Mouse (Mus musculus) fat pad, adult 2 months (tissue): ENCODE data around the gene Pcsk2.

Experiments
- DNase-seq: peaks from one replicate; pipeline ENCODE4 v3.0.0-alpha.2; 2011; ENCODE audit warnings: low read depth, low spot score; ENCODE audit errors: extremely low read depth

The Pcsk2 gene

DNA sequence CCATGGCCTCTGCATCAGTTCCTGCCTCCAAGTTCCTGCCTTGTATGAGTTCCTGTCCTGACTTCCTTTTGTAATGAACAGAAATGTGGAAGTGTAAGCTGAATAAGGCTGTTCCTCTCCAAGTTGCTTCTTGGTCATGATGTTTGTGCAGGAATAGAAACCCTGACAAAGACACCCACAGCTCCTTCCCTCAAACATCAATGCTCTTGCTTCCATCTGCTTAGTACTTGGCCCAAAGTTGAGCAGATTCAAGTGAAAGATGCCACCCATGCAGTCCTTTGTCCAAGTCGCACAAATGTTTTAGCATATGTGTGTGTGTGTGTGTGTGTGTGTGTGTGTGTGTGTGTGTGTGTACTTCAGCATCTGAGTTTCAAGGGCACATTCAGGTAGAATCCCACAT lies 97.3 kb downstream of the Pcsk2 start:
- no peak for DNase-seq

- DNase-seq: no peak
Observed at GRCm38 (mm10) chr2:143644374-143644773, 98.4 kb downstream of the Pcsk2 start.

- no peak for DNase-seq
Observed at GRCm38 (mm10) chr2:143646001-143646400, 100.0 kb downstream of the Pcsk2 start.

- DNase-seq: no peak
Observed at GRCm38 (mm10) chr2:143654621-143655020, 108.7 kb downstream of the Pcsk2 start.

DNA sequence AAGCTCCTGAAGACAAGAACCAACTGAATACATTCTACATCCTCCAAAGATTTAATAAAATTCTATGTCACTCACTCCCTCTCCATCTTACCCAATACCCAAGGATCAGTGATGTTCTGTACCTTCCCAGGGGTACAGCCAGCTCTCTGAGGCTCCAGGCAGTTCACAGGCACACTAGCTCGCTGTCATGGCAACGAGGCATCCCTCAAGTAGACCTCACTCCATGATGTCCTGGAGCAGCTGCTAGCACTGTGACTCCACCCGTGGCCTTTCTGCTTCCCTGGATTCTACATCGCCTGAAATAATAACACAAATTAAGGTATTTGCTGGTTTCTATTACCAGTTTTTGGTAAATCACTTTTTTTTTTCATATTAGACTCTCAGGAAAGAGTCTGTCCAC lies 111.0 kb downstream of the Pcsk2 start:
- DNase-seq: no peak

DNA sequence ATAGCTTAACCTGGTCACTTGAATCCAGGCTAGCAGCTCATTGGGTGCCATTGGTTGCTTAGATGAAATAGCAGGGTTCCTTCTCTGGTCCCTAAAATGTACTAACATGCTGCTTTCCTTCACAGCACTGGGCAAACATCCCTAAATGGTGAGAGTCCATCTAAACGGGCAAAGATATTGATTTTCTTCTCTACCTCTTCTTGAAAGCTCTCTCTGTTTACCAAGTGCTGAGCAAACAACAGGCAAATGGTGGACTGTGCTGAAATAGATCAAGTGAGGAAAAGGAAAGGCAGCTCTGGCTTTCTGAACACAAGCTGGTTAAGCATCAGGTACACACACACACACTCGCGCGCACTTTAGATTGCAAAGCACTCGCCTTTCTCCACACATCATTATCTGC lies 120.8 kb downstream of the Pcsk2 start:
- no peak for DNase-seq

DNA sequence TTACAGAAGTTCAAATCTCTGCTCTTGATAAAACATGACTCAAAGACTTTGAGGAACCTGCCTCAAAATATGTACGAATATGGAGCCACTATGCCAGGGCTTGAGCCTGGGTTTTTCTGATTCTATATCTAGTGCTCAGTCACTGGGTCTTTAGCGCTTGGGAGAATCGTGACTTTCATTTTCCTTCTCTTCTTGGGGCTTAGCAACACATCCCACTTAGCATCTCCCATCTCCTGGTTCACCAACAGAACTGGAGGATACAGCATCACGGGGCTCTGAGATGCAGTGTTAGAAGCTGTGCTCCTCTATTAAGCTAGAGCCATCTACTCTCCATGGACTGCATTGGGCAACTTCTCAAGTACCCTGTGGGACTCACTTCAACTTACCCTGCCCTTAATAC lies 131.9 kb downstream of the Pcsk2 start:
- DNase-seq: no peak

DNA sequence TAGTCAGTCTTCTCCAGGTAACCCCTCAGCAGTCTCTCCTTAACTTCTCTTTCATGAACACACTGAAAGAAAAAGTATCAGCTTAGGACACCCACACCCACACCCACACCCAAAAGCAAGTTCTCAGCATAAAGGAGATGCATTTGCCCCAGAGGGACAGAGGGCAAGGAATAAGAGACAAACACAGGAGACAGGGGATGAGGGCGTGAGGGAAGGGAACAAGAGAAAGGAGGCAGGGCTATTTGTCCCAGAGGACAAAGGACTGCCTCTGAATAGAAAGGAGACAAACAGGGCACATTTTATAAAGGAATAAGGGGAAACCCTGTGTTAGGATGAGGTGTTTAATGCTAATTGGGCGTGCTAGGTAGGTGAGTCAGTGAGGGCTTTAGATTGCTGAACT lies 133.6 kb downstream of the Pcsk2 start:
- no peak for DNase-seq

DNA sequence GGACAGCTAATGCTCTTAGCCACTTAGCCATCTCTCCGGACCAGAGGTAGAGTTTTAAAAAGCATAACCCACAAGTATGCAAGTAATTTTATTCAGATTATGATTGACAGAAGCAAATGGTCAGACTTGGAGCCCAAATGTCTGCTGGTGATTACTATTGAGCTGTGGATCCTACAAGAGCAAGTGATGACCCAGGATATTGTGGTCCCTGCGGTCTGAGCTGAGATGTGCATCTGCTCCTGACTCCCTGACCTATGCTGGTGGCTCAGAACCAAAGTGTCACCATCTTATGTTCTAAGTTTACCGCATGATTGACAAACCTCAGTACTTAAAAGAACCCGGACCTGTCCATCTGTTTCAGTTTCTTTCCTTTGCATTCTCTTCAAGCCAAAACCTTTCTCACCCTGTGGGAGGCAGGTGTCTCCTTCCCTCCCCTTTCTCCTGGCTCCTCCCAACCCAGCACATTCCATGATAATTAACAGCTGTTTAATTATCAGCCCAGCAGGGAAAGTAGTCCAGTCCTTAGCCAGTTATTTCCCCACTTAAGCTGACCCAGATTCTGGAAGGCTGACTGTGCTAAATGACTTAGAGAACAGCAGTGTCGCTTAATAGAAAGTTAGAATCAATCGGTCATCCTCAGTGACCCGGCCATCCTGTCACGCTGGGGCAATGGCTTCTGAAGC lies 136.1 kb downstream of the Pcsk2 start:
- DNase-seq: no peak

DNA sequence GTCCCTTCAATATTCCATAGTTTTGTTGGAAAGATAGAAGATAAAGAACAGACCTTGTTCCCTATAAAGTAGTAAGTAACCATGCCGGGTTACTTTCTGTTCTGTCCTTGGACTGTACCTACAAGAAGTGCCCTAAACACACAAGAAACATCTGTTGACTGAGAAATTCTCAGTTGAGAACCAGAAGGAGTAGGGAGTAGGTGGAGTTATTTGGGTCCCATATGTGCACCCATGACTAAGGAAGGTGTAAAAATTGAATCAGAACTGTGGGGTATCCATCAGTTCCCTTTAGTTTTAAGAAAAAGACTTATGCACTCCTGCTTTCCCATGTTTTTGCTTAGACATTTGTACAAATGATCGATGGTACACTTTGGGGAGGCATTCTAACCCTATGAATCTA lies 137.6 kb downstream of the Pcsk2 start:
- no peak for DNase-seq

- no peak for DNase-seq
Observed at GRCm38 (mm10) chr2:143691244-143691643, 145.3 kb downstream of the Pcsk2 start.

DNA sequence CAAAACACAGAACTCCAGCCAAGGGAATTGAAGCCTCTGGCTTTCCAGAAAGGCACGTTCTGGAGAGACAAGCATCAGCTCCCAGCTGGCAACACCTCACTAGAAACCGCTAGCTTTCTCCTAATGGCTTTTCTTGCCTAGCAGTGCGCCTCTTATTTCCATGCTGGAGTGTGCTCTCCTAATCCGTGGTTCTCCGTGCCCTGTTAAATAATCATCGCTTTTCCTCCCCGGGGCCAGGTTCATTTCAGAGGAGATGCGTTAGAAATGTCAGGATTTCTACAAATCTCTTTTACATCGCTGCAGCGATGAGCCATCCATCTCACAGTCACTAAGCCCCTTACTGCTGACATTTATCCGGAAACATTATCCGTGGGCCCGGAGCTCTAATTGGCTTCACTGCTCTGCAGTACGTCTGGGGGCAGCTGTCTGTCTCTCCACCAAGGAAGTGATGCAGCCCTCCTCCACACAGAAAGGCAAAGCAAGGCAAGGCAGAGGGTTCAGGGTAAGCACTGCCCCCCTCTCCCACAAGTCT lies 150.1 kb downstream of the Pcsk2 start:
- DNase-seq: no peak

GRCm38 (mm10) chr2:143696704-143697103 lies 150.7 kb downstream of the Pcsk2 start:
- no peak for DNase-seq

DNA sequence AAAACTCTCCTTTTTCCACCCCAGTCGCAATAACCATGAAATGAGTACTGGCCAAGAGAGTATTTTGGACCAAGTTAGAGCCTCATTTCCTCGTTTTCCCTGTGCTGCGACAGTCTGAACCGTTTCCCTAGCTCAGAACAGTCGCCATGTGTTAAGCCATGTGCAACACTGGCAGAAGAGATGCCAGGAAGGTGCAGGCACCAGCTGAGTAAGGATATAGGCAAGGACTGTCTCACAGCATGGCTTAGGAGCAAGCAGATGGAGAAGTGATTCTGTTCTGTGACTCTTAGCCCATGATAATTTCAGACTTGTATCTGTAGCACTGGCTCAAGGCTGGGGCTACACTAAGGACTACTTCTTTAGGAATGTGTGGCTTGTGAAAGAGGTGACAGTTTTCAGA lies 155.2 kb downstream of the Pcsk2 start:
- no peak for DNase-seq

- DNase-seq: no peak
Observed at GRCm38 (mm10) chr2:143702931-143703344, 157.0 kb downstream of the Pcsk2 start.

GRCm38 (mm10) chr2:143708205-143708604 lies 162.2 kb downstream of the Pcsk2 start:
- no peak for DNase-seq

DNA sequence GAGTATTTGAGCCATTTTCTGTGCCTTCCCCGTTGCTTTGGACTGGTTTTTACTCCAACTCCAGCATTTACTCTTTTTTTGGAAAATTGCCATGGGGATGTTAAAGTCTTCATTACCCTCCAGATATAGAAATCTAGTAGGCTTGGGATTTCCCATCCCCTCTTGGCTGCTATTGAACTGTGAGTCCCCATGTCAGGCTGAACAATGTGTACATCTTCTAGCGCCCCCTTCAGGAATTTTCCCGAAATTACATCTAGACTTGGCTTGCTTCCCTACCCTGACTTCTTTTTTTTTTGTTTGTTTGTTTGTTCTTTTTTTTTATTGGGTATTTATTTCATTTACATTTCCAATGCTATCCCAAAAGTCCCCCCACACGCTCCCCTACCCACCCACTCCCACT lies 163.3 kb downstream of the Pcsk2 start:
- DNase-seq: no peak

DNA sequence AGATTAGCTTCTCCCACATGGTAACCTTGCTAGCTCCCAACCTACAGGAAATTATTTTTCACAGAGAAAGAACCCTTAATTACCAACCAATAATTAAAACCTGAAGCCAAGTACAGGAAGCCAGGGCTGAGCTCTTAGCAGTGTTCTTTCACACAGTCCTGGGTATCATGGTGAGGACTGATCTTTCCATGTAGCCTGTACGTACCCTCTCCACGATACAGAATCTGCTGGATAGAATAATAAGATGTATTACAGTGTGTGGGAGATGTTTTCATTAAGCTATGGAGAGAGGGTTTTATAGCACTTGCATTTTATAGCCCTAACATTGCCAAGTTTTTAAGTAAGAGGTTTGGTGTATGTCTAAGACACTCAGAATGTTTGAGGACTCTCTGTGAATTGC lies 164.0 kb downstream of the Pcsk2 start:
- no peak for DNase-seq

DNA sequence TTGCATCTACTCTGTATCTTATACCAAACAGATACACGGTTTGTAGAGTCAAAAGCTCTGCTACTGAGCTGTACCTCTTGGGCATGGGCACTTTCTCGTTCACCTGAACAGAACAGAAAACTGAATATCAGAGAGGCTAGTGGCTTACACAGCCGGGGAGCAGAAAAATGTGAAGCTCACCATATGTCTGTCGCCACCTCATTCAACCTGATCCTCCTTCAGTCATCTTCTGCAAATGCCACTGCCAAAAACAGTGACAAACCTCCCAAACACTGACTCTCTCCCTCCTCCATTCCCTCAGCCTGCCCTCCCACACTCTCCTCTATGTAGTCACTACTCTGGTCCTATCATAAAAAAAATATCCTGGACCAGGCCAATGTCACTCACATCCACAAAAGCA lies 165.9 kb downstream of the Pcsk2 start:
- no peak for DNase-seq

DNA sequence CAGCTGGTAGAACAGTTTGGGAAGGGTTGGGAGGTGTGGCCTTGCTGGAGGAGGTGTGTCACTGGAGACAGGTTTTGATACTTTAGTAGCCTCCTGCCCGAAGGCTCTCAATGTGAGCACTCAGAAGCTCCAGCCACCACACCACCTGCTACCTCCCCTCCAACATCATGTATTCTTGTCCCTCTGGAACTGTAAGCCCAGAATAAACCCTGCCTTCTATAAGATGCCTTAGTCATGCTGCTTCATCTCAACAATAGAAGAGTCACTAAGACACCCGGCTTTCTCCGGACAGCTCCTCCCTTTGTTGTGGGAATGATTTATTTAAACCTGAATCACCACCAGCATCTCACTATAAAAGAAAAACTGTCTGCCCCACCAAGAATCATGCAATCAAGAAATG lies 166.9 kb downstream of the Pcsk2 start:
- no peak for DNase-seq

- DNase-seq: no peak
Observed at GRCm38 (mm10) chr2:143713902-143714301, 167.9 kb downstream of the Pcsk2 start.

DNA sequence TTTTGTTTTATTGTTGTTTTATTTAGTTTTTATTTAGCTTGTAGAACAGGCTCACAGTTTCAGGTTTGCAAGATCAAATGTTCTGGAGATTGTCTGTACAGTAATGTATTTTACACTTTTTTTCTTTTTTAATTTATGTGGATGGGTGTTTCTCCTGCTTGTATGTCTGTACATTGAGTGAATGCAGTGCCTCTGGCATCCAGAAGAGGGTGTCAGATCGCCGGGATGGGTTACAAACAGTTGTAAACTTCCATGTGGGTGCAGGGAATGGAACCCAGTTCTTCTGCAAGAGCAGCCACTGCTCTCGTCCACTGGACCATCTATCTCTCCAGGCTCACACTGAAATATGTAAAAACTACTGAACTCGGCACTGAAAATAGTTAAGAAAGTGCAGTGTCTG lies 169.2 kb downstream of the Pcsk2 start:
- no peak for DNase-seq

DNA sequence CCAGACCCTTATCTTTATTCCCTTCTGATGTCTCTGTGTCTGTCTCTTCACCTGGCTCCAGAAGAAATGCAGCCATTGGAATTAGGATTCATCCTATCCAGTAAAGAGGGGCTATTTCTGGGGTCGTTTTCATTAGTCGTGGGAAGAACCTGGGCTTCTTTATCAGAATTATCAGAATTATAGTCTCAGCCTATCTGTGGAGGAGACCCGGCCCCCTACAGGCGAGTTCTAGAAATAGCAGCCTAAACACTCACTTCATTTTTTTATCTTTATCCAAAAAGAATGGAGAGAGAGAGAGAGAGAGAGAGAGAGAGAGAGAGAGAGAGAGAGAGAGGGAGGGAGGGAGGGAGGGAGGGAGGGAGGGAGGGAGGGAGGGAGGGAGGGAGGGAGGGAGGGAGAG lies 177.3 kb downstream of the Pcsk2 start:
- no peak for DNase-seq
